Mouse (Mus musculus): ENCODE data around the gene Cyp3a16.
"Not testable (repeated sequence)": the region's sequence is repeated elsewhere in the genome, so short reads cannot be mapped to it uniquely, and the experiment has no call there.

Cyp3a16 gene

DNA sequence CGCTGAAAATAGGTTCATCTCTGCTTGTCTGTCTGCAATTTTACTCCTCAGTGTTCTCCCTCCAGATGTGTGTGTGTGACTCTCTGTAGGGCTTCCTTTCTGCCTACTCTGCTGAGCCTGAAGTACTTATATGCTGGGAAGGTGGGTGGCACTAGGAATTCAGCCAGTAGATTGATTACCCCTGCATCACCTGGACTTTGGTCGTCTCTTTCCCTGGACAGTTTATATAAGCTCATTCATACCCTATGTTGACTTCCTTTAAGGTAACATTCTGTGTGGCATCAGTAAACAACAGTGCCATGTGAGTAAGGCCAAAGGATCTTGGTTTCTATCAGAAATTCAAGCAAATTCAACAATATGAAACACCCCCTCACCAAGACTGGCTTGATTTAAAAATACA, at the start of gene Cyp3a16:
Cyp3a16 (minus strand) TSS at position 101 of the 400 bp plus-strand sequence.
- not testable (repeated sequence) for DNase-seq (ENCODE audit: low read depth, low spot score)

DNA sequence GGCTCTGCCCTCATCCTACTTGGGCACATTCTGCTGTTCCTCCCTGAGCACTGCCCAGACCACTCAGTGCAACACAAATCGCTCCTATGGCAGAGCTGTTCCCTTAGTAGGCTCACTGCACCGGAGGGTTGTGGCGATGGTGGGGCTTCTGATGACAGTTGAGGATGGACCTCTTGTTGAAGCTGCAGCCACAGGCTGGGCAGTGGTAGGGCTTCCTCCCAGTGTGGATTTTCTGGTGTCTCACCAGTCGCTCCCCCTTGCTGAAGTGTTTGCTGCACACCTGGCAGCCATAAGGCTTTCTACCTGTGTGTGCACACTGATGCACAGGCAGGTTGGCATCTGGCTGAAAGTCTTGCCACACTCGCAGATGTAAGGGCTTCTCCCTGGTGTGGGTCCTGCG, 20.8 kb upstream of the Cyp3a16 start:
- no peak for DNase-seq (ENCODE audit: low read depth, low spot score)

DNA sequence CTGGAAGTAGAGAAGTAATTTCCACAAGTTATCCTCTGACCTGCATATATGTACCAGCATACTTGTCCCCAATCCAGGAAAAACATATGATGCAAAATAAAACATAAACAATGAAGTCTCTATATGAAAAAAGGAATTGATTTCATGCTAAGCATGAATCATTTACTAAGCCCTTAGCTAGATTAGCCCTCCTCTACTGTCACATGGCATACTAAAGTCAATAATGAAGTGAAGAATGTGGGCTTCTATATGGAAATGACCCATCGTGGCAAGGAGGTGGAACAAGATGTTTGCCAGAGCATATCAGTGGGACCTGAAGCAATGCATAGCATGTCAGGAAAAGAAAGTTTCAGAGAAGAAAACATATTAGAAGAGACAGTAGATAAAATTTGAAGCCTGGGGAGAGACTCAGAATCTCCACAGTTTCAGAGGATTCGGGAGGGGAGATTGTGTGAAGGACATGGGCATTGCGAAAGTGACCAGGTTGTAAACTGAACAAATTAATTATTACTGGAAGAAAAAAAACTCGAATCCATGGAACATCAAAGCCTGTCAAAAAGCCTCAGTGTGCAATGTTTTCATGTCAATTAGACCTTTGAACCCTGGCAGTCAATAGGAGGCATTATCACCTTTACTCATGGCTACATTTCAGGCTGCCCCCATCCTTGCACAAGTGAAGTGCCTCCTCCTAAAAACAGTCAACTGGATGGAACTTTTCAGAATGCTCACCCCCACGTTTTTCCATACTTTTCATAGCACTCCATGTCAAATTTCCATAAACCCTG, 5.0 kb downstream of the Cyp3a16 start:
- DNase-seq (ENCODE audit: low read depth, low spot score), result no peak

DNA sequence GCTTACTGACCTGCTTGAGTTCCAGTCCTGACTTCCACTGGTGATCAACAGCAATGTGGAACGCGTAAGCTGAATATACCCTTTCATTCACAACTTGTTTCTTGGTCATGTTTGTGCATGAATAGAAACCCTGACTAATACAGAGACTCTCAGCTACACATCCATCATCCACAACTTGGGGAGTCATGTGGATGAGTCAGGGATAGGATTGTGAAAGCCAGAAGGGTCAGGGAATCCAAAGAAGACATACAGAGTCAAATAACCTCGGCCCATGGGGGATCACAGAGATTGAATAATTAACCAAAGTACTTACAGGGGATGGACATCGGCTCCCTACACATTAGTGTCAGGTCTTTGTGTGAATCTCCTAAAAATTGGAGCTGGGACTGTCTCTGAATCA, 7.2 kb downstream of the Cyp3a16 start:
- no peak for DNase-seq (ENCODE audit: low read depth, low spot score)

DNA sequence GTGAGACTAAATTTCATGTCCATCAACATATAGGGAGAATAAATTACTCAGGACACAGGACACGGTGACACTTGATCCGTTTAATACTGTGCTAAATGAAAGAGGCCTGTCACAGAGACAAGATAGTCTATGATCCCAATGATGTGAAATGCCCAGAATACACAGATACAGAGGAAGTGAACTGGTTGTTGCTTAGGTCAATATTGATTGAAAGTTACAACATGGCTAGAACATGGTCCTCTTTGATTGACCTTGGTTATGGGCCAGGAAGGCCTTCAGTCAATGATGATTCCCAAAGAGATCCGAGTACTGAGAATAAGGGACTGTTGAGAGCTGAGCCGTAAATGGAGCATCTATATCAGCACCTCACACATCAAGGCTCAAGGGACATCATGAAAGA, 15.1 kb downstream of the Cyp3a16 start:
- DNase-seq (ENCODE audit: low read depth, low spot score), result no peak

DNA sequence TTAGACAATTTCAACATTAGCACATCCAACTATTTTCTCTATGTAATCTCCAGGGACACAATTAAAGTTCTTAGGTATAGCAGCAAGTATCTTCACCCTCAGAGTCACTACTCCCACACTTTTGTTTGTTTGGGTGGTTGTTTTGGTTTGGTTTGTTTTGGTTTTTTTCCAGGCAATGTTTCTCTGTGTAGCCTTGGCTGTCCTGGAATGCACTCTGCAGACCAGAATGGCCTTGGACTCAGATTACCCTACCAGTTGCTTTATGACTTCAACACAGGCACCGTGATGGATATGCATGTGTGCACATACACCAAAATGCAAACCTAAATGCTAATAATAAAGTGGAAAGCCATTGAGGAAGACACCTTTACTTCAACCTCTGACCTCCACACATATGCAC, 35.8 kb downstream of the Cyp3a16 start:
- DNase-seq (ENCODE audit: low read depth, low spot score), result no peak

DNA sequence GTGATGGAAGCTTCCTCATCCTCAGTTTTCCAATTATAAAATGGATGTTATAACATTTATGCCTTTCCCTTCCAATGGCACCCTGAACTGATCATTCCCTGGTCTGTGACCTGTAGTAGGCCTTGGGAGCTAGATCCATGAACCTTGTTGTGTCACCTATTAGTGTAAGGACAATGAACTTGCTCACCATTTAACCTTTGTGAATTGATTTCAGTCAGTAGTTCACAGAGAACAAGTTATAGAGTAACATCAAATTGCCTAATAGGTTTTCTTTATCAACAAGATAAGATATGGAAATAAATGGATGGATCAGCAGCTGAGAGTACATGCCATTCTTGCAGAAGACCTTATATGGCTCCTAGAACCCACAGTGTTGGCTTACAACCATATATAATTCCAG, 38.5 kb downstream of the Cyp3a16 start:
- no peak for DNase-seq (ENCODE audit: low read depth, low spot score)

DNA sequence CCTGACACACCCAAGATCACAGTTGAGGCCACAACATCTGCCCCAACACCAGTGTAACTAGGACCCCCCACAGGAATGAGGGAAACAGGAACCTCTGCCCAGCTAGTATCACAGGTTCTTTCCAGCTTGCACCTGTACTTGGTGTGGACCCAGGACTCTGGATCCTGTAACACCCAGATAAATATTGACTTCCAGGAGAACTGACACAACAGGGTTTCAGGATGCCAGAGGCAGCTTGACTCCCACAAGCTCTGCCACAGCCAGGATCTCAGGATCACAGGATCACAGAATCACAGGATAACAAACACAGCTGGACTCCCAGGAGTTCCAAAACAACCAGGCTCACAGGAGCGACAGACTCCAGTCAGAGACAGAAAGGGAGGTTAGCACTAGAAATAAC, 47.2 kb downstream of the Cyp3a16 start:
- DNase-seq (ENCODE audit: low read depth, low spot score), result no peak

DNA sequence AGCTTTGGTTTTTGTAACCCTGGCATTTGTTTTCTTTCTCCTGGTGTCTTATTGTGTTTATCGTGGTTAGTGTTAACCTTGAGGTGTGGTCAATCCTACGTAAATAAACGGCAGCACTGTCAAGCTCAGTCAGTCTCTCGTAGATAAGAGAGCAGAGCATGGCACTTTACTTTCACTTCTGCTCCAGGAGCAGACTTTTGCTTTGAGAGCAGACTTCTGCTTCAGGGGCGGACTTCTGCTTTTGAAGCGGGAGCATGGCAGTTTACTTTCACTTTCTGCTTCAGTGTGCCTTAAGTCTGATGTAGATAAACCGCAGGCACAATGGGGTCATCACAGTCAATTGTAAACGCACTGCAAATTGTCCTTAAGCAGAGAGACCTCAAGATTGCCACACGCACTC, 54.1 kb downstream of the Cyp3a16 start:
- DNase-seq (ENCODE audit: low read depth, low spot score), result not testable (repeated sequence)

Data from skeletal muscle tissue, adult 2 months (tissue).